Mouse (Mus musculus) stomach, embryonic 14.5 days (tissue): ENCODE data around the gene Inafm1. TPM values are rescaled to one million over a fixed set of nuclear protein-coding genes. Genes with fewer than 3 reads are reported as not detected.
"Not testable (repeated sequence)": the region's sequence is repeated elsewhere in the genome, so short reads cannot be mapped to it uniquely, and the experiment has no call there.

Experiments used
- ATAC-seq: fragments of 200-750 bp; cut with Nextera tagmentation; 2 replicates; pipeline ENCODE4 v1.8.0; 2017; ENCODE audit warnings: low read depth, moderate TSS enrichment; ENCODE audit not compliant: insufficient number of reproducible peaks, insufficient read depth, low FRiP score
- H3K27ac ChIP-seq: fragments of 300-500 bp; sonication (generic); 2 replicates; pipeline ENCODE4 v1.5.1; 2014; ENCODE audit warnings: mild to moderate bottlenecking, low read length, moderate library complexity, mixed read lengths
- H3K27me3 ChIP-seq: fragments of 300-500 bp; sonication (generic); 2 replicates; pipeline ENCODE4 v1.6.1; 2014; ENCODE audit warnings: low read length, control low read depth, mixed read lengths; ENCODE audit not compliant: control insufficient read depth, insufficient read depth
- H3K36me3 ChIP-seq: fragments of 300-500 bp; sonication (generic); 2 replicates; pipeline ENCODE4 v1.6.1; 2014; ENCODE audit warnings: mild to moderate bottlenecking, control low read depth, low read length, moderate library complexity, mixed read lengths; ENCODE audit not compliant: control insufficient read depth, insufficient read depth
- H3K4me1 ChIP-seq: fragments of 300-500 bp; sonication (generic); 2 replicates; pipeline ENCODE4 v1.6.1; 2014; ENCODE audit warnings: low read length, control low read depth, mixed read lengths; ENCODE audit not compliant: control insufficient read depth, insufficient read depth
- H3K4me2 ChIP-seq: fragments of 300-500 bp; sonication (generic); replicated peaks from 2 replicates; pipeline ENCODE4 v1.6.1; 2014; ENCODE audit warnings: low read depth, low read length, control low read depth
- H3K4me3 ChIP-seq: fragments of 300-500 bp; sonication (generic); 2 replicates; pipeline ENCODE4 v1.5.1; 2014; ENCODE audit warnings: low read depth, low read length, control low read depth
- H3K9ac ChIP-seq: fragments of 300-500 bp; sonication (generic); replicated peaks from 2 replicates; pipeline ENCODE4 v1.6.1; 2014; ENCODE audit warnings: low read depth, mild to moderate bottlenecking, control low read depth, low read length, moderate library complexity, mixed read lengths
- H3K9me3 ChIP-seq: fragments of 300-500 bp; sonication (generic); 2 replicates; pipeline ENCODE4 v1.6.1; 2016; ENCODE audit warnings: low read depth, low read length, control low read depth; ENCODE audit not compliant: control insufficient read depth
- WGBS: fragments of 180-500 bp; shearing (Covaris S2); extraction: QIAGEN DNeasy Blood & Tissue Kit; methylation state at CpG from one replicate; pipeline ENCODE4 v1.1.7; 2014; 5-methylcytosine and 5-hydroxymethylcytosine counted together
- polyA plus RNA-seq: library from polyadenylated mRNA; unstranded; fragments of >200 nt; fragmentation: Nextera tagmentation; extraction: Ambion mirVana; gene quantifications from 2 replicates; pipeline ENCODE4 v1.2.1, GENCODE M21; 2014

The Inafm1 gene
- polyA plus RNA-seq, 1 experiment from 2014 or later: 19.5 TPM

- H3K27ac ChIP-seq: no peak overlapping the region
- H3K4me3 ChIP-seq: no peak overlapping the region
- H3K9ac ChIP-seq: no peak overlapping the region
- H3K4me2 ChIP-seq: no peak overlapping the region
- H3K36me3 ChIP-seq: no peaks in the 10 kb centered on the region
- no peaks in the 10 kb centered on the region for H3K9me3 ChIP-seq
- H3K27me3 ChIP-seq: no peaks in the 10 kb centered on the region
- ATAC-seq: no peak
- H3K4me1 ChIP-seq: no peaks in the 10 kb centered on the region
- WGBS: 29% methylated on average over 8 of the region's 8 CpGs
Observed at GRCm38 (mm10) chr7:16263015-16263787, 10.2 kb downstream of the Inafm1 start.

- Histone ChIP-seq H3K36me3 (no peaks in the 10 kb centered on the region), H3K27me3 (no peaks in the 10 kb centered on the region), H3K4me3 (no peak overlapping the region), H3K4me2 (no peak overlapping the region), H3K27ac (no peak overlapping the region), H3K4me1 (no peaks in the 10 kb centered on the region), H3K9ac (no peak overlapping the region), H3K9me3 (no peaks in the 10 kb centered on the region)
- 73% methylated on average over 1 of the region's 1 CpGs for WGBS
- no peak for ATAC-seq
Observed at GRCm38 (mm10) chr7:16261097-16261496, 12.3 kb downstream of the Inafm1 start.

- Histone ChIP-seq H3K4me2 (no peak within 1 kb of the TSS), H3K27ac (no peak within 1 kb of the TSS), H3K9me3 (no peaks in the 10 kb centered on the region), H3K36me3 (no peaks in the 10 kb centered on the region), H3K9ac (no peak within 1 kb of the TSS), H3K4me1 (no peaks in the 10 kb centered on the region), H3K4me3 (no peak within 1 kb of the TSS), H3K27me3 (no peaks in the 10 kb centered on the region)
- no peak for ATAC-seq
- WGBS: 87% methylated on average over 5 of the region's 5 CpGs
Observed at GRCm38 (mm10) chr7:16259110-16259590, 14.3 kb downstream of the Inafm1 start, which contains the start of gene C5ar1. Gene C5ar1, minus strand, starts transcription at chr7:16259540.

GRCm38 (mm10) chr7:16257830-16258229, 15.6 kb downstream of the Inafm1 start:
- Histone ChIP-seq H3K9me3 (no peaks in the 10 kb centered on the region), H3K27me3 (no peaks in the 10 kb centered on the region), H3K4me2 (no peak overlapping the region), H3K4me3 (no peak overlapping the region), H3K9ac (no peak overlapping the region), H3K4me1 (no peaks in the 10 kb centered on the region), H3K36me3 (no peaks in the 10 kb centered on the region), H3K27ac (no peak overlapping the region)
- 88% methylated on average over 11 of the region's 11 CpGs for WGBS
- ATAC-seq: no peak

GRCm38 (mm10) chr7:16255963-16256362, 17.5 kb downstream of the Inafm1 start:
- H3K4me2 ChIP-seq, H3K36me3 ChIP-seq, H3K27ac ChIP-seq, H3K27me3 ChIP-seq, H3K9ac ChIP-seq, ATAC-seq, H3K4me1 ChIP-seq, H3K9me3 ChIP-seq, H3K4me3 ChIP-seq: not testable (repeated sequence)
- 89% methylated on average over 4 of the region's 4 CpGs for WGBS

GRCm38 (mm10) chr7:16254195-16254594, 19.2 kb downstream of the Inafm1 start:
- Histone ChIP-seq H3K36me3 (no peaks in the 10 kb centered on the region), H3K27me3 (no peaks in the 10 kb centered on the region), H3K4me1 (no peaks in the 10 kb centered on the region), H3K27ac (no peak overlapping the region), H3K9me3 (no peaks in the 10 kb centered on the region), H3K9ac (no peak overlapping the region), H3K4me2 (no peak overlapping the region), H3K4me3 (no peak overlapping the region)
- WGBS: 57% methylated on average over 4 of the region's 4 CpGs
- no peak for ATAC-seq

GRCm38 (mm10) chr7:16250687-16251086, 22.7 kb downstream of the Inafm1 start:
- Histone ChIP-seq H3K9me3 (no peaks in the 10 kb centered on the region), H3K4me2 (no peak overlapping the region), H3K27me3 (no peaks in the 10 kb centered on the region), H3K36me3 (no peaks in the 10 kb centered on the region), H3K27ac (no peak overlapping the region), H3K9ac (no peak overlapping the region), H3K4me1 (no peaks in the 10 kb centered on the region), H3K4me3 (no peak overlapping the region)
- WGBS: 87% methylated on average over 5 of the region's 5 CpGs
- ATAC-seq: no peak

GRCm38 (mm10) chr7:16245958-16246357, 27.5 kb downstream of the Inafm1 start:
- Histone ChIP-seq H3K27ac (no peak overlapping the region), H3K4me2 (no peak overlapping the region), H3K36me3 (no peaks in the 10 kb centered on the region), H3K4me3 (no peak overlapping the region), H3K9ac (no peak overlapping the region), H3K4me1 (no peaks in the 10 kb centered on the region), H3K9me3 (no peaks in the 10 kb centered on the region), H3K27me3 (no peaks in the 10 kb centered on the region)
- WGBS: 34% methylated on average over 2 of the region's 4 CpGs
- ATAC-seq: no peak

- no peak within 1 kb of the TSS for H3K9ac ChIP-seq
- H3K4me2 ChIP-seq: no peak within 1 kb of the TSS
- H3K27ac ChIP-seq: no peak within 1 kb of the TSS
- ATAC-seq: no peak
- WGBS: 56% methylated on average over 5 of the region's 5 CpGs
- no peaks in the 10 kb centered on the region for H3K9me3 ChIP-seq
- no peaks in the 10 kb centered on the region for H3K4me1 ChIP-seq
- H3K27me3 ChIP-seq: no peaks in the 10 kb centered on the region
- no peak within 1 kb of the TSS for H3K4me3 ChIP-seq
- no peaks in the 10 kb centered on the region for H3K36me3 ChIP-seq
Observed at GRCm38 (mm10) chr7:16244067-16244466, 29.4 kb downstream of the Inafm1 start, which contains the start of gene C5ar2. Gene C5ar2, minus strand, starts transcription at chr7:16244154.
